Mouse (Mus musculus) forebrain, embryonic 14.5 days (tissue): ENCODE results near the gene Zfp973. TPM values are rescaled to one million over a fixed set of nuclear protein-coding genes. Genes with fewer than 3 reads are reported as not detected.
"Not testable (repeated sequence)": the region's sequence is repeated elsewhere in the genome, so short reads cannot be mapped to it uniquely, and the experiment has no call there.

Experiments used
- ATAC-seq: fragments of 200-750 bp; cut with Nextera tagmentation; 2 replicates; pipeline ENCODE4 v1.8.0; 2017; ENCODE audit warnings: mild to moderate bottlenecking, moderate library complexity
- DNase-seq: peaks from one replicate; pipeline ENCODE4 v3.0.0-alpha.2; 2015; ENCODE audit warnings: low spot score
- H3K27ac ChIP-seq: fragments of 300-500 bp; sonication (generic); 2 replicates; pipeline ENCODE4 v1.5.1; 2014; ENCODE audit warnings: low read depth, mild to moderate bottlenecking, control low read depth, low read length, moderate library complexity
- H3K27me3 ChIP-seq: fragments of 300-500 bp; sonication (generic); replicated peaks from 2 replicates; pipeline ENCODE4 v1.6.1; 2014; ENCODE audit warnings: low read length, control low read depth, mixed read lengths; ENCODE audit not compliant: control insufficient read depth, insufficient read depth
- H3K36me3 ChIP-seq: fragments of 300-500 bp; sonication (generic); 2 replicates; pipeline ENCODE4 v1.6.1; 2014; ENCODE audit warnings: low read length, control low read depth; ENCODE audit not compliant: control insufficient read depth, insufficient read depth
- H3K4me1 ChIP-seq: fragments of 300-500 bp; sonication (generic); 2 replicates; pipeline ENCODE4 v1.6.1; 2014; ENCODE audit warnings: antibody characterized with exemption, low read length, control low read depth; ENCODE audit not compliant: control insufficient read depth, insufficient read depth
- H3K4me2 ChIP-seq: fragments of 300-500 bp; sonication (generic); 2 replicates; pipeline ENCODE4 v1.6.1; 2014; ENCODE audit warnings: mild to moderate bottlenecking, control low read depth, low read length
- H3K4me3 ChIP-seq: fragments of 300-500 bp; sonication (generic); 2 replicates; pipeline ENCODE4 v1.5.1; 2014; ENCODE audit warnings: low read depth, low read length, control low read depth
- H3K9ac ChIP-seq: fragments of 300-500 bp; sonication (generic); 2 replicates; pipeline ENCODE4 v1.6.1; 2014; ENCODE audit warnings: mild to moderate bottlenecking, low read length, control low read depth, moderate library complexity
- H3K9me3 ChIP-seq: fragments of 300-500 bp; sonication (generic); replicated peaks from 2 replicates; pipeline ENCODE4 v1.6.1; 2016; ENCODE audit warnings: low read length, control low read depth, mixed read lengths; ENCODE audit not compliant: control insufficient read depth
- WGBS: fragments of 180-500 bp; shearing (Covaris S2); extraction: QIAGEN DNeasy Blood & Tissue Kit; methylation state at CpG from one replicate; pipeline ENCODE4 v1.1.7; 2014; 5-methylcytosine and 5-hydroxymethylcytosine counted together
- polyA plus RNA-seq: library from polyadenylated mRNA; unstranded; fragments of >200 nt; fragmentation: Nextera tagmentation; extraction: Ambion mirVana; gene quantifications from 2 replicates; pipeline ENCODE4 v1.2.1, GENCODE M21; 2014

Zfp973 gene
- polyA plus RNA-seq, result 10.9 and 11.1 TPM in 2 replicates

DNA sequence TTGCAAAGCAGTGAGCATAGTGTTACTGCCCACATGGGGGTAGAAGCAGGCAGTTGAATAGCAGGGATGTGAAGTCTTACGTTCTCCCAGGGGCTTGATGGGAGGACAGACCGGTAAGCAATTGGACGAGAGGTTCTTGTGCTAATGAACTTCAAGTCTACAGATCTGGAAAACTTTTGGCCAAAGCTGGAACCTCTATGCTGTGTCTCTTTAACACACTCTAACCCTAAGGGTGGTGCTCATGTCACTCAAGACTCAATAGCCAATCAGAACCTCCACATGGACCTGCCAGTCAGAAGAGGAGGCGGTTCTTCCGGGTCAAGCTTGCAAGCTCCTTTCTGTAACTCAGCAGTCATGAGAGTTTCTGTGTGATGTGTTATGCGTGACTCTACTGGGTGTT is at the start of gene Zfp973:
Gene Zfp973 (plus strand): TSS at position 301 of the 400 bp plus-strand sequence.
- not testable (repeated sequence) for H3K4me3 ChIP-seq, DNase-seq, ATAC-seq, H3K27me3 ChIP-seq, H3K27ac ChIP-seq, H3K4me1 ChIP-seq, H3K9ac ChIP-seq, H3K4me2 ChIP-seq, H3K9me3 ChIP-seq, H3K36me3 ChIP-seq
- WGBS, result no CpG with 5 or more reads among the region's 6 CpGs

DNA sequence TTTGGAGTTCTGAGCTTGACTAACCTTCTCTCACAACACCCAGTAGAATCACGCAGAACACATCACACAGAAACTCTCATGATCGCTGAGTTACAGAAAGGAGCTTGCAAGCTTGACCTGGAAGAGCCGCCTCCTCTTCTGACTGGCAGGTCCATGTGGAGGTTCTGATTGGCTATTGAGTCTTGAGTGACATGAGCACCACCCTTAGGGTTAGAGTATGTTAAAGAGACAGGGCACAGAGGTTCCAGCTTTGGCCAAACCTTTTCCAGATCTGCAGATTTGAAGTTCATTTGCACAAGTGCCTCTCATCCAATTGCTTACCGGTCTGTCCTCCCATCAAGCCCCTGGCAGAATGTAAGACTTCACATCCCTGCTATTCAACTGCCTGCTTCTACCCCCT is 34.1 kb upstream of the Zfp973 start, which contains the start of gene Gm14308:
Gene Gm14308 (minus strand): TSS at position 101 of the 400 bp plus-strand sequence.
- ATAC-seq, H3K4me2 ChIP-seq, DNase-seq, H3K9me3 ChIP-seq, H3K36me3 ChIP-seq, H3K27me3 ChIP-seq, H3K9ac ChIP-seq, H3K4me3 ChIP-seq, H3K27ac ChIP-seq, H3K4me1 ChIP-seq: not testable (repeated sequence)
- WGBS, result no CpG with 5 or more reads among the region's 4 CpGs

DNA sequence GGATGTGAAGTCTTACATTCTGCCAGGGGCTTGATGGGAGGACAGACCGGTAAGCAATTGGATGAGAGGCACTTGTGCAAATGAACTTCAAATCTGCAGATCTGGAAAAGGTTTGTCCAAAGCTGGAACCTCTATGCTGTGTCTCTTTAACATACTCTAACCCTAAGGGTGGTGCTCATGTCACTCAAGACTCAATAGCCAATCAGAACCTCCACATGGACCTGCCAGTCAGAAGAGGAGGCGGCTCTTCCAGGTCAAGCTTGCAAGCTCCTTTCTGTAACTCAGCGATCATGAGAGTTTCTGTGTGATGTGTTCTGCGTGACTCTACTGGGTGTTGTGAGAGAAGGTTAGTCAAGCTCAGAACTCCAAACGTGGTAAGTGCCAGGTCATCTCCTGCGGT is 37.7 kb downstream of the Zfp973 start, which contains the start of gene Gm14305:
Gene Gm14305 (plus strand): TSS at position 278 of the 400 bp plus-strand sequence.
- not testable (repeated sequence) for ATAC-seq, H3K4me1 ChIP-seq, DNase-seq, H3K27ac ChIP-seq, H3K9me3 ChIP-seq, H3K36me3 ChIP-seq, H3K27me3 ChIP-seq
- Histone ChIP-seq H3K4me2 (peak within 1 kb of the TSS; percentile 36; the same call in 1 of the 2 replicates), H3K4me3 (peak within 1 kb of the TSS; percentile 33), H3K9ac (peak within 1 kb of the TSS; percentile 37; the same call in 1 of the 2 replicates)
- 0% methylated on average over 1 of the region's 6 CpGs for WGBS

Other genes with a start within 250 kb of the Zfp973 start
- 9.0 and 13.8 TPM in 2 replicates for gene Gm14435, start 246.9 kb upstream of the Zfp973 start, polyA plus RNA-seq
- 28.0 and 29.1 TPM in 2 replicates for gene Gm14434, start 183.7 kb upstream of the Zfp973 start, polyA plus RNA-seq
- gene Zfp967, start 149.5 kb upstream of the Zfp973 start, polyA plus RNA-seq, result not detected in 2 replicates
- 18.7 and 19.8 TPM in 2 replicates for gene Gm14308, start 34.2 kb upstream of the Zfp973 start, polyA plus RNA-seq
- 44.0 and 46.8 TPM in 2 replicates for gene Gm14305, start 37.8 kb downstream of the Zfp973 start, polyA plus RNA-seq
- 9.3 and 10.8 TPM in 2 replicates for gene Gm14295, start 128.1 kb downstream of the Zfp973 start, polyA plus RNA-seq
- not detected in 2 replicates for gene Gm14408, start 160.6 kb downstream of the Zfp973 start, polyA plus RNA-seq